Mouse (Mus musculus) erythroblast, embryonic 14.5 days (primary cell): ENCODE measurements around the gene Smg9. TPM values are rescaled to one million over a fixed set of nuclear protein-coding genes. Genes with fewer than 3 reads are reported as not detected.

Experiments used
- H3K27me3 ChIP-seq: 2 replicates; pipeline ENCODE4 v1.6.1; 2012; ENCODE audit warnings: inconsistent platforms; ENCODE audit not compliant: control insufficient read depth
- H3K36me3 ChIP-seq: 2 replicates; pipeline ENCODE4 v1.6.1; 2012; ENCODE audit warnings: mild to moderate bottlenecking, inconsistent platforms; ENCODE audit not compliant: control insufficient read depth
- H3K4me1 ChIP-seq: 2 replicates; pipeline ENCODE4 v1.6.1; 2012; ENCODE audit warnings: inconsistent platforms; ENCODE audit not compliant: control insufficient read depth
- H3K4me3 ChIP-seq: replicated peaks from 2 replicates; pipeline ENCODE3; 2012; ENCODE audit warnings: moderate library complexity, mild to moderate bottlenecking, inconsistent platforms
- H3K9me3 ChIP-seq: 2 replicates; pipeline ENCODE4 v1.6.1; 2012; ENCODE audit warnings: low read length, inconsistent platforms, mixed read lengths; ENCODE audit not compliant: control insufficient read depth
- GATA1 ChIP-seq: IDR thresholded peaks from 2 replicates; pipeline ENCODE4 v1.6.1; 2012; ENCODE audit warnings: low read length, inconsistent platforms, mixed read lengths
- TAL1 ChIP-seq: IDR thresholded peaks from 3 replicates; pipeline ENCODE4 v1.6.1; 2012; ENCODE audit warnings: low read length, inconsistent platforms, mixed read lengths
- polyA plus RNA-seq: library from polyadenylated mRNA; stranded (reverse); fragments of >175 nt; gene quantifications from 2 replicates; pipeline ENCODE4 v1.2.3, GENCODE M21; 2012

Gene Smg9
- polyA plus RNA-seq, 1 experiment: 18.4 TPM

GRCm38 (mm10) chr7:24459440-24459839 is 60.0 kb downstream of the Smg9 start:
- H3K9me3 ChIP-seq: no peaks in the 10 kb centered on the region
- H3K36me3 ChIP-seq: no peaks in the 10 kb centered on the region
- H3K4me1 ChIP-seq: no peaks in the 10 kb centered on the region; the same call in 1 of the 2 replicates
- peaks cover 20% of the 10 kb centered on the region for H3K27me3 ChIP-seq
- H3K4me3 ChIP-seq: no peak overlapping the region
- TF ChIP-seq TAL1: no peak
- TF ChIP-seq GATA1: no peak

GRCm38 (mm10) chr7:24459843-24460242 is 60.4 kb downstream of the Smg9 start:
- H3K4me1 ChIP-seq: no peaks in the 10 kb centered on the region; the same call in 1 of the 2 replicates
- H3K27me3 ChIP-seq: peaks cover 20% of the 10 kb centered on the region
- TF ChIP-seq GATA1: no peak
- TF ChIP-seq TAL1: no peak
- no peaks in the 10 kb centered on the region for H3K36me3 ChIP-seq
- no peaks in the 10 kb centered on the region for H3K9me3 ChIP-seq
- H3K4me3 ChIP-seq: no peak overlapping the region

- Histone ChIP-seq H3K4me3 (no peak overlapping the region), H3K4me1 (no peaks in the 10 kb centered on the region; the same call in 1 of the 2 replicates), H3K27me3 (peaks cover 20% of the 10 kb centered on the region), H3K36me3 (no peaks in the 10 kb centered on the region), H3K9me3 (no peaks in the 10 kb centered on the region)
- TF ChIP-seq GATA1: no peak
- no peak for TF ChIP-seq TAL1
Measured at GRCm38 (mm10) chr7:24461376-24462051, 62.1 kb downstream of the Smg9 start.

- H3K4me3 ChIP-seq: no peak within 1 kb of the TSS
- H3K4me1 ChIP-seq: no peaks in the 10 kb centered on the region; the same call in 1 of the 2 replicates
- no peaks in the 10 kb centered on the region for H3K9me3 ChIP-seq
- no peak for TF ChIP-seq TAL1
- TF ChIP-seq GATA1: no peak
- H3K27me3 ChIP-seq: peaks cover 20% of the 10 kb centered on the region
- H3K36me3 ChIP-seq: no peaks in the 10 kb centered on the region
Measured at GRCm38 (mm10) chr7:24462388-24463319, 63.2 kb downstream of the Smg9 start, which contains the start of gene Plaur. Plaur (plus strand) TSS chr7:24462484.

- no peaks in the 10 kb centered on the region for H3K36me3 ChIP-seq
- H3K4me1 ChIP-seq: no peaks in the 10 kb centered on the region
- peaks cover 3% of the 10 kb centered on the region for H3K9me3 ChIP-seq
- no peak overlapping the region for H3K4me3 ChIP-seq
- TF ChIP-seq GATA1: no peak
- TF ChIP-seq TAL1: no peak
- H3K27me3 ChIP-seq: peaks cover 14% of the 10 kb centered on the region
Measured at GRCm38 (mm10) chr7:24466835-24467234, 67.4 kb downstream of the Smg9 start.

- Histone ChIP-seq H3K27me3 (peaks cover 5% of the 10 kb centered on the region), H3K36me3 (no peaks in the 10 kb centered on the region), H3K4me1 (no peaks in the 10 kb centered on the region), H3K9me3 (peaks cover 3% of the 10 kb centered on the region), H3K4me3 (no peak overlapping the region)
- TF ChIP-seq GATA1: no peak
- no peak for TF ChIP-seq TAL1
Measured at GRCm38 (mm10) chr7:24467886-24468285, 68.5 kb downstream of the Smg9 start.

- no peaks in the 10 kb centered on the region for H3K4me1 ChIP-seq
- H3K4me3 ChIP-seq: no peak overlapping the region
- no peaks in the 10 kb centered on the region for H3K27me3 ChIP-seq
- H3K9me3 ChIP-seq: peaks cover 3% of the 10 kb centered on the region
- no peaks in the 10 kb centered on the region for H3K36me3 ChIP-seq
- TF ChIP-seq TAL1: no peak
- no peak for TF ChIP-seq GATA1
Measured at GRCm38 (mm10) chr7:24469126-24469525, 69.7 kb downstream of the Smg9 start.

- Histone ChIP-seq H3K9me3 (peaks cover 3% of the 10 kb centered on the region), H3K27me3 (no peaks in the 10 kb centered on the region), H3K4me3 (no peak overlapping the region), H3K36me3 (no peaks in the 10 kb centered on the region), H3K4me1 (no peaks in the 10 kb centered on the region)
- no peak for TF ChIP-seq GATA1
Measured at GRCm38 (mm10) chr7:24470356-24470755, 70.9 kb downstream of the Smg9 start.

Other genes with a start within 250 kb of the Smg9 start
- gene Zfp114, start 224.6 kb upstream of the Smg9 start, polyA plus RNA-seq: not detected in 2 replicates
- gene Zfp111, start 188.2 kb upstream of the Smg9 start, polyA plus RNA-seq: 0.01 TPM in 1 of 2 replicates, not detected in the other
- 0.02 TPM in 1 of 2 replicates, not detected in the other for gene Zfp109, start 162.1 kb upstream of the Smg9 start, polyA plus RNA-seq
- gene Zfp108, start 144.8 kb upstream of the Smg9 start, polyA plus RNA-seq: not detected in 2 replicates
- not detected in 2 replicates for gene Zfp93, start 129.2 kb upstream of the Smg9 start, polyA plus RNA-seq
- 0.12 TPM in 1 of 2 replicates, not detected in the other for gene Zfp61, start 98.4 kb upstream of the Smg9 start, polyA plus RNA-seq
- gene Zfp94, start 83.0 kb upstream of the Smg9 start, polyA plus RNA-seq: 0.07 TPM in 1 of 2 replicates, not detected in the other
- not detected in 2 replicates for gene Tescl, start 65.7 kb upstream of the Smg9 start, polyA plus RNA-seq
- 0.02 TPM in 1 of 2 replicates, not detected in the other for gene Lypd5, start 50.4 kb upstream of the Smg9 start, polyA plus RNA-seq
- 56.1 and 61.3 TPM in 2 replicates for gene Kcnn4, start 29.4 kb upstream of the Smg9 start, polyA plus RNA-seq
- gene Irgc1, start 52.7 kb downstream of the Smg9 start, polyA plus RNA-seq: not detected in 2 replicates
- gene Plaur, start 62.9 kb downstream of the Smg9 start, polyA plus RNA-seq: 0.08 and 0.17 TPM in 2 replicates
- 0.01 TPM in 1 of 2 replicates, not detected in the other for gene Cadm4, start 82.4 kb downstream of the Smg9 start, polyA plus RNA-seq
- 0.55 and 0.58 TPM in 2 replicates for gene Zfp428, start 107.4 kb downstream of the Smg9 start, polyA plus RNA-seq
- not detected in 2 replicates for gene AC161166.1, start 112.8 kb downstream of the Smg9 start, polyA plus RNA-seq
- 0.18 and 0.20 TPM in 2 replicates for gene Irgq, start 131.1 kb downstream of the Smg9 start, polyA plus RNA-seq
- not detected in 2 replicates for gene Pinlyp, start 146.5 kb downstream of the Smg9 start, polyA plus RNA-seq
- 32.1 and 34.8 TPM in 2 replicates for gene Xrcc1, start 146.7 kb downstream of the Smg9 start, polyA plus RNA-seq
- gene Ethe1, start 187.9 kb downstream of the Smg9 start, polyA plus RNA-seq: 1.8 and 1.9 TPM in 2 replicates
- 0.08 TPM in 1 of 2 replicates, not detected in the other for gene Zfp575, start 188.0 kb downstream of the Smg9 start, polyA plus RNA-seq
- 0.03 and 0.09 TPM in 2 replicates for gene Phldb3, start 211.1 kb downstream of the Smg9 start, polyA plus RNA-seq
- gene Lypd3, start 236.9 kb downstream of the Smg9 start, polyA plus RNA-seq: not detected in 2 replicates